Mouse (Mus musculus) cerebellum, postnatal 4 days (tissue): ENCODE results near the gene Gm10800.
"Not testable (repeated sequence)": the region's sequence is repeated elsewhere in the genome, so short reads cannot be mapped to it uniquely, and the experiment has no call there.

Source experiments
- DNase-seq, 2 experiments: peaks; one replicate each; pipeline ENCODE4 v3.0.0; 2022; ENCODE audit warnings: low spot score in 2 of 2, mixed read lengths in 1 of 2

The Gm10800 gene

DNA sequence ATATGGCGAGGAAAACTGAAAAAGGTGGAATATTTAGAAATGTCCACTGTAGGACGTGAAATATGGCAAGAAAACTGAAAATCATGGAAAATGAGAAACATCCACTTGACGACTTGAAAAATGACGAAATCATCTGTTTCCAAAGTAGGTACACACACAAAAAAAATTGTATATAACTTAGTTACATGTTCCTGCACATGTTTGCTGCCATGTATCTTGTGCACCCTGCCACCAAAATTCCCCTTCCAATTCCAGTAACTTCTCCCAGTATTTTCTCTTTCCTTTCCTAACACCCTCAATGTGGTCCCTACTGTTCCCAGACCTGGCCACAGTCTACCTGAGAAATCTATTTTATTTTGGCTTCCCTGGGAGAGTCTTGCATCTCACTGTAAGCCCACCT is at the start of gene Gm10800:
Gene Gm10800, minus strand, starts transcription at position 101 of the 400 bp plus-strand sequence.
- DNase-seq = not testable (repeated sequence)

GRCm38 (mm10) chr2:98697533-98697932 is 30.4 kb upstream of the Gm10800 start:
- peak in 1 of 2 experiments; percentile 5 for DNase-seq

- DNase-seq = not testable (repeated sequence)
Observed at GRCm38 (mm10) chr2:98661937-98662336, 5.2 kb downstream of the Gm10800 start, which contains the start of gene Gm10801. TSS of gene Gm10801 (plus strand) at chr2:98662237.
